Mouse (Mus musculus): ENCODE data around the gene Mthfsd.

Gene Mthfsd

DNA sequence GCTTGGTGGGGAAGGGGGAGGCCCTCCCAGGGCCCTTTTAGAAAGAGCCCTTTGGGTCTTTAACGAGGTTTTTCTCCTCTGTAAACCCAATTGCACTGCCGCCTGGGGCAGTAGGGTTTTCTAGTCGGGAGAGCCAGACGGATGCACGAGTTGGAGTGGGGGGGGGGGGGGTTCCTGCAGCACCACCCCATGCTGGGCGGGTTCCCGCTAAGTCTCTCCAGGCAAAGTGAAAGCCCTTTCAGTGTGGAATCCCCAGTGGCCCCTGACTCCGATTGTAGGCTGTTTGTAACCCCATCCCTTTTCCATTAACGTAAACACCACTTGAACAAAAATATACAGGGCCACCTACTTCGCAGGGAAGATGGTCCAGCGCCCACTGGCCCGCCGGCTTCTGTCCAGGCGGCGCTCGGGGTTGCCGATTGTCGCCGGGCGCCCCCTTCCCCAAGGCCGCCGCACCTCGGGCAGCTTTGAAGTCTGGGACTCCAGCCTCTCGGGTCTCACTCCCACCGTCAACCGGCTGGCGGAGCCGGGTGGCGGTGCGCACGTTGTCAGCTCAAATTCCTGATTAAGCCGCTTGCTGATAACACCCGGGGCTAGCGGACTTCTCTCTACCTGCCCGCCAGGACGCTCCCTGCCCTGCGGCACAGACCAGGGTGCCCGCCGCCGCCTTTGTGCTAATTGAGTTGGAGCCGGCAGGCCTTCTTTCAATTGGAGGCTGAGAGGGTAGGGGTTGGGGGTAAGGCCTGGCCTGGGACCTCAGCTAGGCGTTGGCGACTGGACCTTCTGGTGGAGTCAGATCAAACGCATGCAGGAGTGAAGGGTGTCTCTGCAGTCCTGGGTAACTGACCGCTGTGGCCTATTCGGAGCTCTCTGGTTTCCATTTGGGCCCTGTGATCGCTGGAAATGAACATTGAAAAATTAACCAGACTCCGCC, 34.8 kb downstream of the Mthfsd start:
- no peak for DNase-seq (ENCODE audit: low read depth, low spot score)

GRCm38 (mm10) chr8:121072406-121073130, 35.6 kb downstream of the Mthfsd start:
- no peak for DNase-seq (ENCODE audit: low read depth, low spot score)

DNA sequence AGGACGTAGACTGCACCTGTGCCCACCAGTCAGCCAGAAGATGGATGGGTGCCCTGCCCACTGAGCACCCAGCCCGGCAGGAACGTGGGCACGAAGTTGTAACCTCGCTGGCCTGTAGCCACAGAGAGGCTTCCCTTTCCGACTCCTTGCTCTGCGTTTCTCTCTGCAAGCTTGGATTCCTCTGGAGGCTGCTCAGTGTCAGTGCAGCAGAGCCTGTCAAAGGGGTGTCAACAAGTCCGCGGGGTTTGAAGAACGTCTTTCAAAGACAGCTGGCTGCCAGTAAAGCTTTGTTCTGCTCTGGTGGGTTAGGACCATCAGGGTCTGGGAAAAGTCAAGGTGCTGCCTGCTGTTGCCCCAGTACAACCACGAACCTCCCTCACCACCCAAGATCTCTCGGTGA, 36.7 kb downstream of the Mthfsd start:
- no peak for DNase-seq (ENCODE audit: low read depth, low spot score)

GRCm38 (mm10) chr8:121063649-121064048, 44.5 kb downstream of the Mthfsd start:
- DNase-seq (ENCODE audit: low read depth, low spot score) = no peak

GRCm38 (mm10) chr8:121062521-121062920, 45.7 kb downstream of the Mthfsd start:
- DNase-seq (ENCODE audit: low read depth, low spot score) = no peak

- DNase-seq (ENCODE audit: low read depth, low spot score) = no peak
These were observed 49.1 kb downstream of the Mthfsd start for GRCm38 (mm10) chr8:121059098-121059497.

DNA sequence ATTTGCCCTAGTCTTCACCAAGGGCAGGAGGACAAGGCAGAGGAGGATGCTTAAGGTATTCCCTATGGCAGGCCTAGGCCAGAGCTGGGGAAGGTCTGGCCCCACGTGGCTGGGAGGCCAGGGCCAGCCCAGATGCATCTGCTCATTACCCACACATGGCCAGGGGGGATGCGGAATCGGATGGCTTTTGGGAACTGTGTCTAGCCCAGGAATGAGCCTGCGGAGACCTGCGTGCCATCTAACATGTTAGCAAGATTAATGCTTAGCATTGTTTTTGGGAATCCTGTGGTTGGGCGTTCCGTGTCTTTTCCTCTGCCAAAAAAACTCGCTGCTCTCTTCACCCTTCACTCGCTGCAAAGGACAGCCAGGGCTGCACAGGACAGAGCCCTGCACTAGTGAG, 50.1 kb downstream of the Mthfsd start:
- no peak for DNase-seq (ENCODE audit: low read depth, low spot score)

GRCm38 (mm10) chr8:121047441-121047840, 60.8 kb downstream of the Mthfsd start:
- DNase-seq (ENCODE audit: low read depth, low spot score) = no peak

DNA sequence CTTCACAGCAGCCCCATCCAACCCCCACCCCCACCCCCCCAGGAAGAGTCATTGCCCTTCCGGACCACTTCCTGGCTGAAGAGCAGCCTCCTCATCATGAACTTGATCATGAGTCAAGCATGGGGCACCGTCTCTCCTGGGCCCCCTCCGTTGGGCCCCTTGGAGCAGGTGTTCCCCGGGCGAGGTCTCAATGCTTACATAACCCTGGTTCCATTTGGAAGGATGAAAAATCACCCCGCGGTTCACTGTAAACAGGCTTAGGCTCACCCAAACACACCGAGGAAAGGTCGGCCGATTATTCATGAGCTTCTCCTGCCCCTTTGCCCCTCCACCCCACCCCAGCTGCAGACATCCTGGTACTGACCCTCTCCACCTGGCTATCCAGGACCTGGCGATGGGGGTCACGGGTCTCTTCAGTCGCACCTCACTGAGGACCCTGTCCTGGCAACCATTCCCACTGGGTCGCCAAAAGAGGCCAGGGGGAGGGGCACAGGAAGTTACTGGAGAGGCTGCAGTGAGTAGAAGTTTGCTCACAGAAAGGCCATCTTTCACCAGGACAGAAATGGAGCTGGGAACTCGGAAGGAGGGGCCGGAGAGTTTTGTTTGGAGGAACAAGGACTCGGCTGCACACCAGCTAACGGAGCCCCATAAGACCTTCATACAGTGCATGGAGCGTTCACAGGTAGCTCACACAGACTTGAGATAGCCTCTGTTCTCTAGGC, 64.3 kb downstream of the Mthfsd start:
- DNase-seq (ENCODE audit: low read depth, low spot score) = no peak
